Mouse (Mus musculus): ENCODE measurements around the gene Ift43.

Gene Ift43

GRCm38 (mm10) chr12:86082481-86083012 lies at the start of gene Ift43:
Gene Ift43, plus strand, starts transcription at chr12:86082541.
- DNase-seq: peak; percentile 24

GRCm38 (mm10) chr12:86035586-86035985 lies 46.8 kb upstream of the Ift43 start:
- no peak for DNase-seq

GRCm38 (mm10) chr12:86036368-86037166 lies 45.8 kb upstream of the Ift43 start:
- no peak for DNase-seq

GRCm38 (mm10) chr12:86037235-86037921 lies 45.0 kb upstream of the Ift43 start:
- DNase-seq: no peak

GRCm38 (mm10) chr12:86039078-86039477 lies 43.3 kb upstream of the Ift43 start:
- no peak for DNase-seq

GRCm38 (mm10) chr12:86039751-86040150 lies 42.6 kb upstream of the Ift43 start:
- DNase-seq: no peak

- peak; percentile 7 for DNase-seq
These were observed 36.2 kb upstream of the Ift43 start for GRCm38 (mm10) chr12:86046141-86046540.

GRCm38 (mm10) chr12:86046776-86047175 lies 35.6 kb upstream of the Ift43 start:
- no peak for DNase-seq

GRCm38 (mm10) chr12:86047376-86047775 lies 35.0 kb upstream of the Ift43 start:
- peak; percentile 6 for DNase-seq

- DNase-seq: no peak
These were observed 32.5 kb upstream of the Ift43 start for GRCm38 (mm10) chr12:86049813-86050212.

- DNase-seq: no peak
These were observed 30.9 kb upstream of the Ift43 start for GRCm38 (mm10) chr12:86051477-86051876.

GRCm38 (mm10) chr12:86055306-86055705 lies 27.0 kb upstream of the Ift43 start:
- no peak for DNase-seq

- DNase-seq: no peak
These were observed 25.4 kb upstream of the Ift43 start for GRCm38 (mm10) chr12:86056976-86057375.

GRCm38 (mm10) chr12:86057516-86057915 lies 24.8 kb upstream of the Ift43 start:
- no peak for DNase-seq

- no peak for DNase-seq
These were observed 23.0 kb upstream of the Ift43 start for GRCm38 (mm10) chr12:86059341-86059740.

- DNase-seq: no peak
These were observed 17.5 kb upstream of the Ift43 start for GRCm38 (mm10) chr12:86064796-86065195.

GRCm38 (mm10) chr12:86071432-86071831 lies 10.9 kb upstream of the Ift43 start:
- no peak for DNase-seq

- DNase-seq: no peak
These were observed 7.7 kb upstream of the Ift43 start for GRCm38 (mm10) chr12:86074681-86075080.

- DNase-seq: no peak
These were observed 7.0 kb upstream of the Ift43 start for GRCm38 (mm10) chr12:86075358-86075757.

- DNase-seq: no peak
These were observed 5.9 kb upstream of the Ift43 start for GRCm38 (mm10) chr12:86076321-86076901.

GRCm38 (mm10) chr12:86077322-86077721 lies 5.0 kb upstream of the Ift43 start:
- DNase-seq: no peak

GRCm38 (mm10) chr12:86077736-86078135 lies 4.6 kb upstream of the Ift43 start:
- DNase-seq: no peak

GRCm38 (mm10) chr12:86078176-86078552 lies 4.2 kb upstream of the Ift43 start:
- no peak for DNase-seq
